Mouse (Mus musculus): Measurements from ENCODE around the gene Denr. TPM values are rescaled to one million over a fixed set of nuclear protein-coding genes. Genes with fewer than 3 reads are reported as not detected.

Denr gene
- polyA plus RNA-seq (2015; fragmentation: Nextera tagmentation; extraction: Ambion mirVana): 77.7 and 104 TPM in 2 replicates

GRCm38 (mm10) chr5:123906976-123907630 lies at the start of gene Denr:
Denr (plus strand) TSS chr5:123907175.

GRCm38 (mm10) chr5:123865365-123865764 lies 41.6 kb upstream of the Denr start, which contains the start of gene Hcar2:
Hcar2 (minus strand) TSS chr5:123865499.

GRCm38 (mm10) chr5:123879928-123880327 lies 27.0 kb upstream of the Denr start, which contains the start of gene Hcar1:
Hcar1 (minus strand) TSS chr5:123880020.

GRCm38 (mm10) chr5:123927118-123927517 lies 20.1 kb downstream of the Denr start, which contains the start of gene Gm43518:
Gm43518 (plus strand) TSS chr5:123927418.

GRCm38 (mm10) chr5:123930508-123930989 lies 23.6 kb downstream of the Denr start, which contains the start of gene Ccdc62:
Ccdc62 (plus strand) TSS chr5:123930679.

GRCm38 (mm10) chr5:123973299-123974178 lies 66.6 kb downstream of the Denr start, which contains the start of gene Hip1r:
Hip1r (plus strand) TSS chr5:123973628.

Other genes starting within 250 kb of the Denr start
- gene Clip1, start 222.6 kb upstream of the Denr start, polyA plus RNA-seq (2015; fragmentation: Nextera tagmentation; extraction: Ambion mirVana): 41.6 and 53.8 TPM in 2 replicates
- 23.0 and 34.2 TPM in 2 replicates for gene Zcchc8, start 186.1 kb upstream of the Denr start, polyA plus RNA-seq (2015; fragmentation: Nextera tagmentation; extraction: Ambion mirVana)
- gene Rsrc2, start 157.8 kb upstream of the Denr start, polyA plus RNA-seq (2015; fragmentation: Nextera tagmentation; extraction: Ambion mirVana): 56.9 and 68.2 TPM in 2 replicates
- gene Kntc1, start 157.5 kb upstream of the Denr start, polyA plus RNA-seq (2015; fragmentation: Nextera tagmentation; extraction: Ambion mirVana): 8.0 and 12.9 TPM in 2 replicates
- gene Hcar2, start 41.7 kb upstream of the Denr start, polyA plus RNA-seq (2015; fragmentation: Nextera tagmentation; extraction: Ambion mirVana): 1.6 and 5.8 TPM in 2 replicates
- 4.4 and 5.1 TPM in 2 replicates for gene Hcar1, start 27.2 kb upstream of the Denr start, polyA plus RNA-seq (2015; fragmentation: Nextera tagmentation; extraction: Ambion mirVana)
- gene Gm43518, start 20.2 kb downstream of the Denr start, polyA plus RNA-seq (2015; fragmentation: Nextera tagmentation; extraction: Ambion mirVana): 1.1 and 1.9 TPM in 2 replicates
- gene Ccdc62, start 23.5 kb downstream of the Denr start, polyA plus RNA-seq (2015; fragmentation: Nextera tagmentation; extraction: Ambion mirVana): 4.6 and 6.0 TPM in 2 replicates
- 52.0 and 72.7 TPM in 2 replicates for gene Hip1r, start 66.5 kb downstream of the Denr start, polyA plus RNA-seq (2015; fragmentation: Nextera tagmentation; extraction: Ambion mirVana)
- 35.9 and 39.0 TPM in 2 replicates for gene Vps37b, start 125.1 kb downstream of the Denr start, polyA plus RNA-seq (2015; fragmentation: Nextera tagmentation; extraction: Ambion mirVana)
- 1.5 and 1.6 TPM in 2 replicates for gene Abcb9, start 188.6 kb downstream of the Denr start, polyA plus RNA-seq (2015; fragmentation: Nextera tagmentation; extraction: Ambion mirVana)
- gene Ogfod2, start 205.1 kb downstream of the Denr start, polyA plus RNA-seq (2015; fragmentation: Nextera tagmentation; extraction: Ambion mirVana): 16.7 and 17.0 TPM in 2 replicates
- 75.0 and 80.1 TPM in 2 replicates for gene Arl6ip4, start 208.9 kb downstream of the Denr start, polyA plus RNA-seq (2015; fragmentation: Nextera tagmentation; extraction: Ambion mirVana)